Mouse (Mus musculus) E14TG2a.4 (cell line): ENCODE results near the gene Arhgap21.

ENCODE experiments used
- CTCF ChIP-seq: conservative IDR thresholded peaks from 2 replicates; pipeline ENCODE4 v1.5.1; 2014; ENCODE audit warnings: low read length
- POU5F1 ChIP-seq: IDR thresholded peaks from 2 replicates; pipeline ENCODE4 v1.6.1; 2014; ENCODE audit warnings: low read length, borderline replicate concordance

DNA sequence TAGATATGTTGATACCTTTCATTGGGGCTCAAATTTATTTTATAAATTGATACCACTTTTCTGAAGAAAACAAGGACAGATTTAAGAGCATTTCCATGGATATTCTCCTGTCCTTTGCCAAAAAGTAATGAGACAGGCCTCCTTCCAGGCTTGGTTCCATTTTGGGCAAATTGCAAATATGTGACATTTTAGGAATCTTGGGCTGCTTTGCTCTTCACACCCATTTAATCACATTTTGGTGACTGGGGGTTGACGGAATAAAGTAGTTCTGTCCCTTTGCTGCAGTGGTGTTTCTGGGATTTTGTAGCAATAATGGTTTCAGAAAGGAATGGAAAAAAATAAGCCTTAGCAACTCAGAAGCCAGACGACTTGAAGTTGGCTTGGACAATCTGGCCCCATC is 26.9 kb upstream of the Arhgap21 start:
- TF ChIP-seq CTCF: no peak
- TF ChIP-seq POU5F1: no peak
